Mouse (Mus musculus): ENCODE measurements around the gene Rapgef5. TPM values are rescaled to one million over a fixed set of nuclear protein-coding genes. Genes with fewer than 3 reads are reported as not detected.

Rapgef5 gene
- 5.2 and 7.9 TPM in 2 replicates for polyA plus RNA-seq (2012; rRNA removed)

GRCm38 (mm10) chr12:117516179-117516578, at the start of gene Rapgef5:
TSS of gene Rapgef5 (plus strand) at chr12:117516479.
- WGBS, result 97% methylated on average over 2 of the region's 2 CpGs

GRCm38 (mm10) chr12:117468329-117468728, 48.0 kb upstream of the Rapgef5 start:
- WGBS, result 47% methylated on average over 5 of the region's 5 CpGs
- DNase-seq (ENCODE audit: low read depth, low spot score), result no peak

More at GRCm38 (mm10) chr12:117516179-117516578, at the start of gene Rapgef5:
- no peak for DNase-seq (ENCODE audit: low read depth, low spot score)

GRCm38 (mm10) chr12:117479014-117479413, 37.3 kb upstream of the Rapgef5 start:
- no peak for DNase-seq (ENCODE audit: low read depth, low spot score)
- 49% methylated on average over 3 of the region's 3 CpGs for WGBS

GRCm38 (mm10) chr12:117479680-117480079, 36.6 kb upstream of the Rapgef5 start:
- DNase-seq (ENCODE audit: low read depth, low spot score), result no peak
- WGBS, result 56% methylated on average over 7 of the region's 7 CpGs

- WGBS, result 75% methylated on average over 3 of the region's 3 CpGs
These were observed 35.3 kb upstream of the Rapgef5 start for GRCm38 (mm10) chr12:117480958-117481357.

GRCm38 (mm10) chr12:117482665-117483064, 33.6 kb upstream of the Rapgef5 start:
- 44% methylated on average over 3 of the region's 3 CpGs for WGBS

More at GRCm38 (mm10) chr12:117480958-117481357, 35.3 kb upstream of the Rapgef5 start:
- no peak for DNase-seq (ENCODE audit: low read depth, low spot score)

GRCm38 (mm10) chr12:117486118-117487057, 29.9 kb upstream of the Rapgef5 start:
- DNase-seq (ENCODE audit: low read depth, low spot score), result no peak
- 61% methylated on average over 4 of the region's 4 CpGs for WGBS

More at GRCm38 (mm10) chr12:117482665-117483064, 33.6 kb upstream of the Rapgef5 start:
- no peak for DNase-seq (ENCODE audit: low read depth, low spot score)

GRCm38 (mm10) chr12:117496501-117497176, 19.6 kb upstream of the Rapgef5 start:
- WGBS, result 61% methylated on average over 3 of the region's 3 CpGs
- DNase-seq (ENCODE audit: low read depth, low spot score), result no peak

- 93% methylated on average over 1 of the region's 1 CpGs for WGBS
- DNase-seq (ENCODE audit: low read depth, low spot score), result no peak
These were observed 18.9 kb upstream of the Rapgef5 start for GRCm38 (mm10) chr12:117497361-117497760.

- 64% methylated on average over 5 of the region's 5 CpGs for WGBS
- DNase-seq (ENCODE audit: low read depth, low spot score), result no peak
These were observed 17.0 kb upstream of the Rapgef5 start for GRCm38 (mm10) chr12:117499242-117499641.

- no peak for DNase-seq (ENCODE audit: low read depth, low spot score)
- 69% methylated on average over 4 of the region's 4 CpGs for WGBS
These were observed 15.1 kb upstream of the Rapgef5 start for GRCm38 (mm10) chr12:117501180-117501579.

GRCm38 (mm10) chr12:117502834-117503233, 13.4 kb upstream of the Rapgef5 start:
- DNase-seq (ENCODE audit: low read depth, low spot score), result no peak
- 92% methylated on average over 3 of the region's 3 CpGs for WGBS

GRCm38 (mm10) chr12:117505163-117505562, 11.1 kb upstream of the Rapgef5 start:
- DNase-seq (ENCODE audit: low read depth, low spot score), result no peak
- WGBS, result 72% methylated on average over 2 of the region's 2 CpGs

GRCm38 (mm10) chr12:117507772-117508171, 8.5 kb upstream of the Rapgef5 start:
- 47% methylated on average over 1 of the region's 1 CpGs for WGBS
- no peak for DNase-seq (ENCODE audit: low read depth, low spot score)

- 13% methylated on average over 2 of the region's 2 CpGs for WGBS
- DNase-seq (ENCODE audit: low read depth, low spot score), result no peak
These were observed 6.4 kb upstream of the Rapgef5 start for GRCm38 (mm10) chr12:117509919-117510318.

GRCm38 (mm10) chr12:117512468-117512867, 3.8 kb upstream of the Rapgef5 start:
- 58% methylated on average over 3 of the region's 3 CpGs for WGBS
- no peak for DNase-seq (ENCODE audit: low read depth, low spot score)

- WGBS, result 35% methylated on average over 11 of the region's 11 CpGs
- DNase-seq (ENCODE audit: low read depth, low spot score), result no peak
These were observed 2.9 kb upstream of the Rapgef5 start for GRCm38 (mm10) chr12:117513150-117513932.

- 64% methylated on average over 14 of the region's 14 CpGs for WGBS
- DNase-seq (ENCODE audit: low read depth, low spot score), result no peak
These were observed 1.1 kb downstream of the Rapgef5 start for GRCm38 (mm10) chr12:117517275-117517936.

GRCm38 (mm10) chr12:117524311-117525013, 8.2 kb downstream of the Rapgef5 start:
- WGBS, result 26% methylated on average over 9 of the region's 9 CpGs
- DNase-seq (ENCODE audit: low read depth, low spot score), result no peak
